ENCODE assay signal across 12 mouse cellular contexts in the genomic region with DNA sequence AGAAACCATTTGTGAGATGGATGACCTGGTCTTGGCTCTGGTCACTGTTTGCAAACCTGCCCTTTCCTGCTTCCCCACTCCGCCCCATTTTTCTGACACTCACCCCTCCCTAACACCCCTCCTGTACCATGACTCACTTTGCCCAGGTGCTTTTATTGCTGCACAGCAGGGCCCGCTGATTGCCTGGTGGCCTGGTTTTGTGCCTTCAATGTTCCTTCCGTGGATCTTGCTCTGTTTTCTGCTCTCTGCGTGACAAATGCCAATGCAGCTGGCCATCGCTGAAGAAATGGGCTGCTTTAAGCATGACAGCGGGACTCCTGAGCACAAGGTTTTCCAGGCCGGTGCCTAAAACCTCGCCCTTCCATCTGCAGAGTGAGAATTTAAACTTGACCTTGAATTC.
A peak's percentile ranks its signal among the peaks of the same experiment; 100 is the strongest.
DNase-seq lines count a peak whose midpoint lies in the region; ATAC-seq and TF ChIP-seq lines count a peak whose summit lies in the region.
"Had no signal": no experiment of that assay in that cellular context is flagged by ENCODE, and none has a peak within 500 bp of the region (broad histone marks: within the 10 kb centered on the region; RNA-seq: fewer than 3 reads in every experiment).

No protein-coding gene starts in this region.

- H3K4me1 ChIP-seq in lung, postnatal 0 days (ENCODE audit: insufficient read depth, low read depth, low read length): no peaks in the 10 kb centered on the region
- no peaks in the 10 kb centered on the region for H3K4me1 ChIP-seq in lung, adult 2 months (ENCODE audit: control insufficient read depth, insufficient read depth, low read length)
- H3K4me1 ChIP-seq in intestine, embryonic 15.5 days (replicated peaks): 0 out of 2 replicates have a peak, but pooled peaks cover 3% of the 10 kb centered on the region
- H3K4me1 ChIP-seq: hindbrain, embryonic 15.5 days; midbrain, embryonic 10.5 days; neural tube, embryonic 13.5 days had no signal

- no peak overlapping the region for H3K4me3 ChIP-seq in lung, postnatal 0 days (ENCODE audit: low read depth, low read length)
- no peak overlapping the region for H3K4me3 ChIP-seq in lung, adult 2 months (replicated peaks; ENCODE audit: extremely low read depth, low read depth, low read length)
- no peak overlapping the region for H3K4me3 ChIP-seq in intestine, embryonic 15.5 days (replicated peaks)
- H3K4me3 ChIP-seq: hindbrain, embryonic 15.5 days; midbrain, embryonic 10.5 days; neural tube, embryonic 13.5 days had no signal

- no peaks in the 10 kb centered on the region for H3K27me3 ChIP-seq in lung, postnatal 0 days (replicated peaks; ENCODE audit: insufficient read depth, low read length)
- no peaks in the 10 kb centered on the region for H3K27me3 ChIP-seq in intestine, embryonic 15.5 days (replicated peaks)
- H3K27me3 ChIP-seq: hindbrain, embryonic 15.5 days; neural tube, embryonic 13.5 days had no signal

- H3K36me3 ChIP-seq in lung, postnatal 0 days (ENCODE audit: insufficient read depth, low read length): no peaks in the 10 kb centered on the region
- H3K36me3 ChIP-seq in intestine, embryonic 15.5 days: no peaks in the 10 kb centered on the region
- H3K36me3 ChIP-seq: hindbrain, embryonic 15.5 days; midbrain, embryonic 10.5 days; neural tube, embryonic 13.5 days had no signal

- no peak for ATAC-seq in lung, postnatal 0 days
- ATAC-seq in intestine, embryonic 15.5 days: peak; percentile 75; the same call in 1 of the 2 replicates
- no peak for ATAC-seq in megakaryocyte, adult 5-6 weeks (ENCODE audit: poor library complexity, severe bottlenecking)

- no peak overlapping the region for H3K4me2 ChIP-seq in lung, postnatal 0 days (replicated peaks; ENCODE audit: low read depth, low read length)
- no peak overlapping the region for H3K4me2 ChIP-seq in intestine, embryonic 15.5 days (replicated peaks)
- H3K4me2 ChIP-seq: heart, embryonic 11.5 days; hindbrain, embryonic 15.5 days; neural tube, embryonic 13.5 days had no signal

- DNase-seq in lung, postnatal 0 days (ENCODE audit: low spot score): peak; percentile 9
- DNase-seq in lung, adult 2 months: no peak
- DNase-seq in cerebellum, adult 11-12 months: peak; percentile 85
- DNase-seq in urinary bladder, postnatal 14 days (ENCODE audit: low spot score): peak; percentile 72
- DNase-seq in frontal cortex, postnatal 14 days (ENCODE audit: low spot score in 2 of 2): no peak
- DNase-seq in layer of hippocampus, adult 8-10 months (ENCODE audit: low spot score in 2 of 2): no peak

- H3K27ac ChIP-seq in lung, postnatal 0 days (ENCODE audit: low read length): no peak overlapping the region
- H3K27ac ChIP-seq in intestine, embryonic 15.5 days: no peak overlapping the region
- H3K27ac ChIP-seq: hindbrain, embryonic 15.5 days; midbrain, embryonic 10.5 days; neural tube, embryonic 13.5 days had no signal

- no peak for TF ChIP-seq EP300 in lung, postnatal 0 days (IDR thresholded peaks at IDR 0.05)

- TF ChIP-seq POLR2A in lung, adult 2 months (IDR thresholded peaks at IDR 0.05; ENCODE audit: borderline replicate concordance, extremely low read depth, low read depth, low read length): no peak

- TF ChIP-seq CTCF in lung, postnatal 0 days (IDR thresholded peaks at IDR 0.05): no peak
- TF ChIP-seq CTCF in lung, adult 2 months (IDR thresholded peaks at IDR 0.05; ENCODE audit: insufficient read depth, low read length): no peak

- WGBS in lung, postnatal 0 days: 56% methylated on average over 8 of the region's 8 CpGs
- WGBS in lung, adult 2 months: 63% methylated on average over 8 of the region's 8 CpGs
- 52% methylated on average over 8 of the region's 8 CpGs for WGBS in intestine, embryonic 15.5 days

- H3K9ac ChIP-seq in lung, postnatal 0 days (replicated peaks; ENCODE audit: low read depth): no peak overlapping the region
- no peak overlapping the region for H3K9ac ChIP-seq in intestine, embryonic 15.5 days
- H3K9ac ChIP-seq: hindbrain, embryonic 15.5 days; neural tube, embryonic 13.5 days had no signal

- H3K9me3 ChIP-seq in lung, postnatal 0 days (ENCODE audit: low read length): no peaks in the 10 kb centered on the region
- no peaks in the 10 kb centered on the region for H3K9me3 ChIP-seq in intestine, embryonic 15.5 days
- H3K9me3 ChIP-seq: hindbrain, embryonic 15.5 days; midbrain, embryonic 10.5 days; neural tube, embryonic 13.5 days had no signal

Comparison
In these comparisons a context has a peak if more than half of its experiments do, and no peak if none do; other contexts are left out.
1. DNase-seq: peak in lung, postnatal 0 days (single experiment), cerebellum, adult 11-12 months (single experiment) and urinary bladder, postnatal 14 days (single experiment); none in lung, adult 2 months (single experiment), frontal cortex, postnatal 14 days (0 of 2) and layer of hippocampus, adult 8-10 months (0 of 2).